Mouse (Mus musculus): ENCODE results near the gene Perm1.

Gene Perm1

DNA sequence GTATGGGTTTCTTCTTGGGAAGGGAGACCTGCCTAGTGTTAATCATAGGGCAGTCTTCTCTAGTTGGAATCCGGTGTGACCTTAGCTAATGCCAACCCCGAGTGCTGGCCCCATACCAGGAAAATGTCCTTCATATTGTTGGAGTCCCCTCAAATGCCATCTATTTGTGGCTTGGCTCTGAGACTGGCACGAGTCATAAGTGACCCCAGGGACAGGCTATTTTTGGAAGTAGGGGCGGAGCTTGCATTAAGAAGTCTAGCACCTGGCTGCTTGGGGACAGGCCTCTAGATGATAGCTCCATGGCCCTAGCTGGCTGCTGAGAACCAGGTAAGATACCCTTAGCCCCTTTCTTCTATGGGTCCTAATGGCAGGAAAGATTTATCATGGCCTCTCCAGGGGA lies at the start of gene Perm1:
Perm1 (plus strand) TSS at position 220 of the 400 bp plus-strand sequence.
- DNase-seq (ENCODE audit: low spot score in 2 of 2), result no peak

DNA sequence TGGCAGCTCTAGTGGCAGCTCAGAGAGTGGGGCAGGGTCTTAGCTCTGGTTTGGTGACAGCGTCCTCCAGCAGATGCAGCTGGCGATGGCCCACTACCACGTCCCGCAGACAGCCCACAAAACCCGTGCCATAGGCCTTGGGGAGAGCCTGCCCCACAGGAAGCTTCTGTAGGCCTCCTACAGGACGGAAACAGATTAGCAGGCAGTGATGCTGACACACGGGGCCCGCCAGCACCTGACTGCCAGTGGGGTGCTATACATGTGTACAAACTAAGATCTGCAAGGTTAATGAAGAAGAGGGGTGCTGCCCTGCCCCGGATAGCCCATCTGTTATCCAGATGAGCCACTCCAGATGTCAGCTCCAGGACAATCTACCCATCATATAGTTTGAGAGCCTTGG lies 49.2 kb upstream of the Perm1 start:
- DNase-seq (ENCODE audit: low spot score in 2 of 2), result peak in 1 of 2 experiments; percentile 27

DNA sequence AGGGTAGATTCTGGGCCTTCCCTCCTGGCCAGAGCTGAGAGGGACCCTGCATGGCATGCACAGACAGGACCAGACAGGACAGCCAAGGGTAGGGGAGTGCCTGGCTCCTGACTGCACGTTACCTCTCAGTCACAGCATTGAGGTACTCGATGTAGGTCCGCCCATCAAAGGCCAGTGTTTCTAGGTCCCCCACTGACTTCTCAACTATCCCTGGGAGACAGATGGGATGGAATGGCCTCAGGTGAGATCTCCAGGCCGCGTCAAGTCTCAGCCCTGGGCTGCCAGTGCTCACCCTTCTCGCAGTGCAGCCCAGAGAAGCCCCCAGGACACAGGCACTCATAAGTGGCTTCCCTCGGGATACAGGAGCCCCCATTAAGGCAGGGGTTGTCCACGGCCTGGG lies 47.1 kb upstream of the Perm1 start:
- no peak for DNase-seq (ENCODE audit: low spot score in 2 of 2)

DNA sequence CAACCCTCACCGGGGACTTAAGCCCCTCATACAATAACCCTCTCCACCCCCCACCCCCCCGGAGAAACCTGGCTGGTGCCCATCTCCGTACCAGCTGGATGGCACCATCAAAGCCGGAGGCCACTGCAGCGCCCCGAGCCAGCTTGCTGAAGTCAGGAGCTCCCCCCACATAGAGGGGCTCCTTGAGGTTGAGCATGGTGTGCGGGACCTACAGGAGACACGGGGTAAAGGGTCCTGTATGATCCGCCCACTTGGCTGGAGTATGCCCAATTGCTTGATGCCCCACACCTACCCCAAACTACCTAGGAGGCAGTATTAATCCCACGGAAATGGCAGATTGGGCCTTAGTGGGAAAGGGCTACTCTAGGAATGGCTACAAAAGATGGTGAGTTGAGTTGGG lies 46.5 kb upstream of the Perm1 start:
- no peak for DNase-seq (ENCODE audit: low spot score in 2 of 2)

DNA sequence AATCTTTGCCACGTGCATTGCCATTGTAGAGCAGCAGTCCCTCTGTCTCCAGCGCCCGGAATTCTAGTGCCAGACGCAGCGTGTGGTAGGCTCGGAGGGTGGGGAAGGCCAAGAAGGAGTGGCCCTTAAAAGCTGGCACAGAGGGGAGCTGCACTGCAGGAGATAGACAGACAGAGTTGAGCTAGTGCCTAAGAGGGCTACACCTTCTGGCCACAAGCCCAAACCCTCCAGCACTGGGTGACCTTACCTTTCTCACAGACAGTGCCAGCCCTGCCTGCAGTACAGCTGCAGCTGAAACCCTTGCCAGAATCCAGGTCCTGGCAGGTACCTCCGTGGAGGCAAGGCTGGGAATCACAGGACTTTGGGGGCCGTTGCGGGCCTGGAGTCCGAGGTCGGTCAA lies 43.8 kb upstream of the Perm1 start:
- no peak for DNase-seq (ENCODE audit: low spot score in 2 of 2)

DNA sequence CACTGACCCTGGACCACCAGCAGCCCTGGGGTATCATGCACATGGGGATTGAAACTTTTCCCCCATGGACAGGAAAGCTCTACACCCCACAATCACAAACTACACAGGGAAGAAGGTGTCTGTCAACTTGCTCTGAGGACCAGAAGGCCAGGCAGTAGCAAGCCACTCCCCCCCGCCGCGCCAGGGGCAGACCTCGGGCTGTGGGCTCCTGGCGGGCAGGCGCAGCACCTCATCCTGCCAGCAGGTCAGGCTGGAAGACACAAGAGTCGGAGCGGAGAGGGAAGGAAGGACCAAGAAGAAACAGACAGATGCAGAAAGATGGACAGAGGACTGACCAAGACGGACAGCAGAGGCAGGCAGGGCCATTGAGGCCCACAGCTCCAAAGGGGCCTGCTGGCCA lies 38.0 kb upstream of the Perm1 start:
- no peak for DNase-seq (ENCODE audit: low spot score in 2 of 2)

DNA sequence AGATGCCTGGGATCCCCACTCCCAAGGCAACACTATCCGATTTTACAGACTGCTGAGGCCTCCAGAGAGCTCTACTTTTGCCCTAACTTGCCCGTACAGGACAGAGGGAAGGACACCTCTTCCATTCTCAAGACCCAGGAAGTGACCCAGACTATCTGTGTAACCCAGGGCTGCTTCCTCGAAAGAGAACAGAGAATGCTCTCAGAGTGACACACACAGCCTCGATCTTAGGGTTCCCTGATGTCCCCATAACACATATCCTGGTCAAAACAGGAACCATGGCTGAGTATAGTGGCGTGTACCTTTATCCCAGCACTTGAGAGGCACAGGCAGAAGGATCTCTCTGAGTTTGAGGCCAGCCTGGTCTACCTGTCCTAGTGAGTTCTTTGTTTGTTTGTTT lies 31.9 kb upstream of the Perm1 start:
- DNase-seq (ENCODE audit: low spot score in 2 of 2), result no peak

DNA sequence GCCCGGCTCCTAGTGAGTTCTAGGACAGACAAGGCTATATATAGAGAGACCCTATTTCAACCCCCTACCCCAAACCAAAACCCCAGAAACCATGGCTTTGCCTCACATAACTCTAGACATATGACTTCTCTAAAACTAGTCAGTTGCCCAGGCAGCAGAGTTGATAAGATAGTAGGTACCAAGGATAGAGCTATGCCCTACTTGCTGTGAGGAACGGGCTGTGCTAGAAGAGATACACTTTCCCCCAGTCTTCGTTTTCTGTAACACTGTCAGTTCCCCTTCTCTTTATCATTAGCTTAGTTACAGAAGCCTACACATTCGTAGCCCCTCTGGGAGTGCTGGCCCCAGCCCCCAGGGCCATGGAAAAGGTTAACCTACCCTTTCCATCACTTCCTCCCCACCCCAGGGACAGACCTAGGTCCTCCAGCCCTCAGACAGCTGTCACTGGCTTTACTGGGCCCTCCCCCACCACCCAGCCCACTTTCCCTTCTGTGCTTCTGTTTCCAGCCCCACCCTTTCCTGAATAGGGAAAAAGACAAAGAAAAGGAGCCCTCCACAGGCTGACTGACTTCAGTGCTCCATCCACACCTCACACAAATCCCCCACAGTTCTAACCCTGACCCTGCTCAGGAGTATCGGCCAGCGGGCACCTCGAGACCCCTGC lies 31.2 kb upstream of the Perm1 start:
- DNase-seq (ENCODE audit: low spot score in 2 of 2), result no peak

DNA sequence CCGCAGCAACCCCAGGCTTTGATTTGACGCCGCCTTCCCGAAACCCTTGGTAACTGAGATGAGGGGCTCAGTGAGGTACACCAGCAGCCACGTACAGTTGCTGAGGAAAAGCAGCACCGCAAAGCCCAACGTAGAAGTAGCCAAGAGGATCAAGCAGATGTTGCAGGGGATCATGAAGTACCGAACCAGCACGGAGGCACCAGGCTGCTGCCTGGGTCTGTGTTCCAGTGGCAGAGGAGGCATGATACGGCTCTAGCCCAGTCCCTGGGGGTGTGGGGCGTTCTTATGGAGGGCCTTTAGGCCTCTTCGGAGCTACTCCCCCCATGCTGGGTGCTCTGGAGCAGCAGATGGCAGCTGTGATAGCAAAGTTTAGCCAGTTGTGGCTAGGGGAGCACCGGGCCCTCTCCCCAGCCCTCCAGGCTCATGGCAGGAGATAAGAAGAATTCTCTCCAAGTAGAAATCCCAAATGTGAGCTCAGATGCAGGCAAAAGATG lies 30.2 kb upstream of the Perm1 start:
- DNase-seq (ENCODE audit: low spot score in 2 of 2), result no peak

DNA sequence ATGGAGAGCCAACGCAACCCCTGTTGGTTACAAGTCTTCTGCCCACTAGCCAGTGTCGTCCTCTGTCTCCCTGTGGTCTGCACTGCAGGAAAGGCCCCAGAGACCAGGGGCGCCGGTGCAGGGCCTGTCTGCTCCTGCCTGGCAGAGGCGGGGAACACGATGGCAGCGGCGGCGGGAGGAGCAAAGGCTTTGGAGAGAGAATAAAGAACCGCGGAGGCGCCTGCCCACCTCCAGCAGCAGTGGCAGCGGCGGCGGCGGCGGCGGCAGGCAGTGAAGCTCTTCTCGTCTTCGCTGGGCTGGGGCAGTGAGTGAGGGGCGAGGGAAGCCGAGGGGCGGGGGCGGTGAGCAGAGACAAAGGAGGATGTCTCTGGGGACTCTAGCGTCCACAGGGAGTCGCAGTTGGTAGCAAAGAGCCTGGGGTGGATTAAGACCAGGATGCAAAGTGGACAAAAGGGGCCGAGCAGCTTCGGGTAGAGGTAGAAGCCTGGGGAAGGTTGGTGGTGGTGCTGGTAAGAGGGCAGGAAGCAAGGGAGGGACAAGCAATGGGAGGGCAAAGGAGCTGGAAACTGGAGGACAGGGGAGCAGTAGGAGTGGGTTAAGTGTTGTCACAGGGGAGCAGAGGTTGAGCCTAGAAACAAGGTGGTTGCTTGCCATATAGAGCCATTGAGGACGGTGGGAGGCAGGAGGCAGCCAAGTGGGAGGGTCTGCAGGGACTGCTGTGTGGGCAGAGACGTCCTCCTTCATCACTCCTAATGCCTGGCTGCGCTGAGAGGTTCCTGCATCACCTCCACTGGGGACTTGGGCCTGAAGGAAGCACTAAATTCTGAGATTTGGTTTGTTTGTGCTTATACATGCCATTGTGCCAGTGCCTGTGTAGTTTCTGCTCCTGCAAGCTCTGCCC lies 29.5 kb upstream of the Perm1 start:
- DNase-seq (ENCODE audit: low spot score in 2 of 2), result no peak

DNA sequence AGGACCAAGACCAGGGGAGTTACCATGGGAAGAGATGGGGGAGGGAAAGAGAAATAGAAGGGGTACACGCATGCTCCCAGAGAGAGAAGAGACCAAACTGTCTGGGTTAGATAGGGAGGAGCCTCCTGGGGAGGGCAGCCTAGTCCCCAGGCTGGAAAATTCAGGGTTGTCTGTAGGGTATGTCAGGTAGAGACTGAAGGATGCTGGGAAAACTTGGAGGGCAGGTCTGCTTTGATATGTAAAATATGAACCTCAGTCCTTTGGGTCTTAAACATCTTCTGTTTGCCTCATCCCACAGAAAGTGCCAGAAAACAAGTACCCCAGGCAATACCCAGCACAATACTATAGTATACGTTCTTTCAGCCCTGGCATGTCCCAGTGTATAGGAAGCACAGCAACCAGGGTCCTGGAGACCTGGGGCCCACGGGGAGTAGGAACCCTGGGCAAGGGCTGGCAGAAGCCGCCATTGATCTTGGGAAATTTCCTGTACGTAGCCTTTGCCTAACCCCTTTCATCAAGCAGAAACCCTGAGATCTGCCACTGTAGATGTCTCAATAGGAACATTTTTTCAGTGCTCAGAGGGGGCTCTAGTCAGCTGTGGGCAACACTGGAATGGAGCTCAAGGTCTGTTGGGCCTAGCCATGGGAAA lies 27.4 kb upstream of the Perm1 start:
- no peak for DNase-seq (ENCODE audit: low spot score in 2 of 2)

DNA sequence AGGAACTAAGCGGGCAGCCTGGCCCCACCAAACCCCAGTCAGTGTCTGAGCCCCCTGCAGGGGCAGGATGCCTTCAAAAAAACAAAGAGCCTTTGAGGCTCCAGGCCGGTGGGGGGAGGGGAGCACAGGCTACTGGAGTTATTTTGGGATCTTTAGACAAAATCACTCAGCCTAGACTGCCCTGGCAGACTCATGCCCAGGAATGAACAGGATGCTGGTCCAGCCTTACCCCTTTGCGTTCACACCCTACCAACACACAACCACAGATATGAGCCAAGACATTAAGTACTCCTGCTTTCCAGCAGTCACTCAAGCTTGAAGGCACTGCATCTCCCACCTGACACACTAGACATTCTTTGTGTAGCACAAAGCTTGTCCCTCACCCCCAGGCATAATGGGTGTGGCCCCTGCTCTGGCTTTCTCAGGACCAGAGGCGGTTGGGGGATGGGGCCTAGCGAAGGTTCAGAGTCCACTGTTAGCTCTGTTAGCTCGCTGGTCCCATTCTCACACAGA lies 26.8 kb upstream of the Perm1 start:
- DNase-seq (ENCODE audit: low spot score in 2 of 2), result no peak

DNA sequence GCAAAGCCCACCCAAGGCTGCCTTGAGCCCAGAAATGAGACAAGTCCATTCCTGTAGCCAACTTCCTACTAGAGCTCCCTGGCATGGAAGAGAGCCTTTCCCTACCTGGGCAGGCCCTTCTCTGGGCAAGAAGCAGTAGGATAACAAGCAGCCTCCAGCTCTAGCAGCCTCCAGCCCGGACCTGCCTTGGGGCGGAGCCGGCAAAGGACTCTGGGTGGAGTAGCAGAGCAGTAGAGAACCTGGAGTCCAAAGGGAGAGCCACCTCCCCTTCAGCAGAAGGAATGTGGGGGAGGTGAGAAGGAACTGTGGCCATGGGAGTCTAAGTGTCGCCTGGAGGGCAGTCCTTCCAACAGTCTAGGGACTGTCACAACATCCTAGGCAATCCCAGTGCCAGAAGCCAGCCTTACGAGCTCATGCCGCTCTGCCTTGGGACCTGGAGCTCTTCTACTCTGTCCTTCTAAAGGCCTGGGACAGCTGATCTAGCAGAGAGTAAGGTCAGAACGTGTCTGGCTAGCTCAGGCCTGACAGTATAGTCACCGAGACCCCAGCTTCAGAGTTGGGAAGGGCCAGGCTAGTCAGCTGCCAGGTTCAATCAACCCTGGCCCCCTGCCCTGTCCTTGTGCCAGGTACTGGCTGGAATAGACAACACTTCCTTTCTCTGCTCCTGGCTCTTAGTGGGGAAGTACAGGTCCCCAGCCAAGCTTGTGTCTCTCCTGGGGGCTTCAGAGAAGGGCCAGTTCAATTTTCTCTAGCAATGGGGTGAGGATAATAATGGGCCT lies 23.1 kb upstream of the Perm1 start:
- DNase-seq (ENCODE audit: low spot score in 2 of 2), result no peak

DNA sequence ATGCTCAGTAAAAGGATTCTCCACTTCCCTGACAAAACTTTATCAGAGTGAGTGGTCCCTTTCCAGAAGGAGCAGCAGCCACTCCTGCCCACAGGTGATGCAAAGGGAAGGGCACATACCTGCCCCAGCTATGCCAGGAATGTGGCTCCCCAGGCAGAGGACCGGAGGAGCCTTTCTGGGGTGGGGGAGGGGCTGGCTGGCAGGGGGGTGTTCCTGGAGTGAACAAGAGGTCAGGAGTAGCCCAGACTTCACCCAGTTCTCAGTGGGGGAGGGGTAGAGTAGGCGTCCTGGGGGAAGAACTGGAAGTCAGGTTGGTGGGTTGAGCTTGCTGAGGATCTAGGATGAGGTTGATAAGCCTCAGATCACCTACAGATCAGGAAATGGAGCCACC lies 22.5 kb upstream of the Perm1 start:
- DNase-seq (ENCODE audit: low spot score in 2 of 2), result no peak

DNA sequence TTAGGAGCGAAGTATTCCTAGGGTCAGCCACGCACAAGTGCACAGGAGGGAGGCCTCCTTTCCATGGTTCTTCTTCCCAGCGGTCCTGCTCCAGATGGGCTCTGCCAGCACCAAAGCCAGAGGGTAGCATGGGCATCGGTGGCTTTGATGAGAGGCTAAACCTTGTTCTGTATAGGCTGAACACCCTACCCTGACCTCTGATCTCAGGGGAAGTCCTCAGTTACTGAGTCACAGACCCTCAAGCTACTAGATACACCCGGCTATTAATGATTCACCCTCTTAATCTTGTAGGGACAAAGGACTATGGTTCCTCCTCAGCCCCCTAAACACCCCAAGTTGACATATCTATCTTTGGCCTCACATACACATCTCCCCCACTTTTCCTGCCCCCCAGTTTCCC lies 21.8 kb upstream of the Perm1 start:
- no peak for DNase-seq (ENCODE audit: low spot score in 2 of 2)

DNA sequence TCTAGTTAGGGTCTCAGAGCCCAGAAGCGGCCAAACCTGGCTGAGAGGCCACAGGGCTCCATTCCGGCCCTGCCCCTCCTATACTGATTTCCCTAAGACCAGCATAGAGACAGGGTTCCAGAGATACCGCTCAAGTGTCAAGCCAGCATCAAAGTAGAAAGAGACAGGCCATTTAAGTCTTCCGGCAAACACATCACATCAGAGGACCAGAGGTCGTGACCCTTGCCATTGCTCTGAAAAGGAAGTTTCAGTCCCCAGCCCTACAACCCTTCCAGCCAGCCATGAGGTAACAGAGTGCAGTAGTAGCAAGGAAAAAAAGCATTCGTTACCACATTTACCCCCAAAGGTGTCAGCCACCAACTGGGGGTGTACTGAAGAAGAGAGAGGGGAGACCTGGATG lies 21.3 kb upstream of the Perm1 start:
- no peak for DNase-seq (ENCODE audit: low spot score in 2 of 2)

DNA sequence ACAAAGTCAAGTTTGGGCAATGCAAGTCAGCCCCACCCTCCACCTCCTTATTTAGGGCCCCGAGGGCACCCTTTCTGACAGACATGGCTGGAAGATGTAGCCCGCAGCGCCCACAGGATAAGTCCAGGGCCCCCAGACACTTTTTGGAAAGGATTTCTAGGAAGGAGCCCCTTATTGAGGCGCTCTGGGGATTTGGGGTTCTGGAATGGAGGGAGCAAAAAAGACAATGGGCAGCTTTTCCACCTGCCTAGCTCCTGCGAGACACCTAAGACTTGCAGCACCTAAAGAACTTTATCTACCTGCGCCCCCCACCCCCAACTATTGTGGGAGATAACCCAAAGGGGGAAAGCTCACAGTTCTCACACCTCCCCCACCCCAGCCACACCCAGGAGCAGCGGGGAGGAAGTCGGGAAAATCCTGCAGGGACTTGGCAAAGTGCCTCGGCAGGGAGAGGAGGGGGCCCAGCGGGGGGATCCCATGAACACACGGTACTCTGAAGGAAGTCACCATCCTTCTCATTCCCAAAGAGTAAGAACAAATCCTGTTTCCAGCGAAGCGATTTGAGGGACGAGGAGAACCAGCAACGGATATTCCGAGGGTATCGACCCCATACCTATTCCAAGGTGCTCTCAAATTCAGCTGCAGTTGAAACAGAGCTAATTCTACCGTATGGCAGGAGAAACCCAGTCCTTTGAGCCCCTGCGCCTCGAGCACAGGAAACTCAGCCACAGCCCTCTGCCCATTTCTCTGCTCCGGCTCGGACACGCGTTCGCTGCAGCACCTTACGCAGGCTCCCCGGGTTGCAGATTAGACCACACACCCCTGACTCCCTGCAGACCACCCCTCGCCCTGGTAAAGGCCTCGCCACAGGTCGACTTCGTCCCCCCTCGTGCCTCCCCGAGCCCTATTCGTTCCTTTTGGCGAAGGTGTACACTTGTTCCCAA lies 19.5 kb upstream of the Perm1 start:
- peak; percentile 19 to 25 for DNase-seq (ENCODE audit: low spot score in 2 of 2)

DNA sequence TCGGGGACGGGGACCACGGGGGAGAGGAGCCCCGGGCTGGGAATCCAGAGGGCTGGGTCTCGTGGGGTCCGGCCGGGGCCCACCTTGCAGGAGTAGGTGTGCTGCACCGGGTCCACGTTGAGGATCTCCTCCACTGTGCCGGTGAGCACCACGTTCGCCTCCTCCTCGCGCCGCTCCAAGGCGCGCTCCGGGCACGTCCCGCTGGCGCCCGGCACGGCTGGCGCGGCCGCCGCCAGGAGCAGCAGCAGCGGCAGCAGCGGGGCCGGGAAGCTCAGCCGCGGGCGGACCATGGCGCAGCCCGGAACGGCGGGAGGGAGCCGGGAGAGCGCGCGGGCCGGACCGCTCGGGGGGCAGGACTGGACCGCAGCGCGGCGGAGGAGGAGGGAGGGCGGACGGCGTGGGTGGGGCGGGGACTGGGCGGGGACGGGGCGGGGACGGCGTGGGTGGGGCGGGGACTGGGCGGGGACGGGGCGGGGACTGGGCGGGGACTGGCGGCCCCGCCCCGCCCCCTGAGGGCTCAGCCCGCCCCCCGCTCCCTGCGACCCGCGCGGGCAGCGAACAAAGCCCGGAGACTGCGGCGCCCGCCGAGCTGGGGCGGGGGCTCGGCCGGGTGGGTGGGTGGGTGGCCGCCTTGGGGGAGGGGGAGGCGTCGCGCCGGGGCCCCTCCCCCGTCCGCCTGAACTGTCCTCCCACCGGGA lies 18.4 kb upstream of the Perm1 start, which contains the start of gene Agrn:
Agrn (minus strand) TSS at position 358 of the 698 bp plus-strand sequence.
- peak; percentile 43 to 53 for DNase-seq (ENCODE audit: low spot score in 2 of 2)

DNA sequence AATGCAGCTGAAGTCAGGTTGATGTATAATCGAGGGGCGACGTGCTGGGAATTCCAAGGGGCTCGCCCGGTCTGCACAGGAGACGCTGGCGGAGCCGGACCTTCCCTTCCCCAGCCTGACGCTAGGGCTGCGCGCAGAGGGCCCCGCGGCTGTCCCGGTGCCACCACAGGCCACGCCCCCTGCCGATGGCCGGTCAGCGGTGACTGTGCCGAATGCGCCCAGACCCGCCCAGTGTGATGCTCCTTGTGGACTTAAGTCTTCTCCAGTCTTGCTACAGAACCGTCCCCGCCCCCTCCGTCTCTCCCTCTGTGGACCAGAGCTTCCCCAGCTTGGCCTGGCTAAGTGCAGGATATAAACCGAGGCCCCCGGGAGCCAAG lies 17.9 kb upstream of the Perm1 start:
- DNase-seq (ENCODE audit: low spot score in 2 of 2), result peak; percentile 49 to 64
